In genomic region chr7:79680231-79680630, GRCm38 (mm10) we compare ENCODE assay signal across 26 mouse cellular contexts. TPM values are rescaled to one million over a fixed set of nuclear protein-coding genes. Genes with fewer than 3 reads are reported as not detected.
DNase-seq lines count a peak whose midpoint lies in the region; ATAC-seq lines count a peak whose summit lies in the region.
"Had no signal": no experiment of that assay in that cellular context is flagged by ENCODE, and none has a peak within 500 bp of the region (broad histone marks: within the 10 kb centered on the region; RNA-seq: fewer than 3 reads in every experiment).

No protein-coding gene starts in this region.

- 93% methylated on average over 2 of the region's 2 CpGs for WGBS in heart, embryonic 11.5 days (ENCODE audit: insufficient replicate concordance)
- WGBS in embryonic facial prominence, embryonic 10.5 days = 91% methylated on average over 2 of the region's 2 CpGs

- H3K4me1 ChIP-seq in heart, embryonic 11.5 days (ENCODE audit: control insufficient read depth, insufficient read depth, low read length) = no peaks in the 10 kb centered on the region
- H3K4me1 ChIP-seq in embryonic facial prominence, embryonic 10.5 days = no peaks in the 10 kb centered on the region

- peaks cover 35% of the 10 kb centered on the region for H3K36me3 ChIP-seq in heart, embryonic 11.5 days (ENCODE audit: control insufficient read depth, insufficient read depth, low read length)
- H3K36me3 ChIP-seq in embryonic facial prominence, embryonic 10.5 days (replicated peaks) = peaks cover 100% of the 10 kb centered on the region

- H3K4me2 ChIP-seq in heart, embryonic 11.5 days = no peak overlapping the region

- no peak overlapping the region for H3K9ac ChIP-seq in heart, embryonic 11.5 days (ENCODE audit: low read depth, low read length)

- no peak overlapping the region for H3K4me3 ChIP-seq in heart, embryonic 11.5 days (ENCODE audit: low read depth, low read length)
- H3K4me3 ChIP-seq in embryonic facial prominence, embryonic 10.5 days = no peak overlapping the region

- H3K27me3 ChIP-seq in heart, embryonic 11.5 days (ENCODE audit: control insufficient read depth, insufficient read depth, low read length) = no peaks in the 10 kb centered on the region
- no peaks in the 10 kb centered on the region for H3K27me3 ChIP-seq in embryonic facial prominence, embryonic 10.5 days (replicated peaks; ENCODE audit: low read depth, poor library complexity, severe bottlenecking)
- H3K27me3 ChIP-seq: CH12.LX, Patski had no signal

- DNase-seq in heart, adult 11 months = peak; percentile 8
- DNase-seq in ES-CJ7 (ENCODE audit: low read depth, low spot score) (peak; percentile 61), R1 (ENCODE audit: low read depth, low spot score) (peak; percentile 77), ZHBTc4 (ENCODE audit: low read depth, low spot score) (peak; percentile 73)
- DNase-seq in kidney, adult 8-10 months = no peak
- DNase-seq in gastrocnemius, postnatal 14 days = no peak
- DNase-seq in embryonic facial prominence, embryonic 10.5 days (ENCODE audit: low spot score) = no peak
- DNase-seq: adrenal gland, adult 2 months; adrenal gland, adult 8-10 months; adrenal gland, postnatal 10 days; adrenal gland, postnatal 14 days; adrenal gland, postnatal 25 days; adrenal gland, postnatal 36 days; B cell, adult 2 months; cerebellum, adult 11 months; cerebellum, adult 11-12 months; cerebellum, adult 18-20 months; cerebellum, adult 2 months; cerebellum, adult 8-10 months had no signal

- no peaks in the 10 kb centered on the region for H3K9me3 ChIP-seq in heart, embryonic 11.5 days (replicated peaks; ENCODE audit: control insufficient read depth, low read length)
- H3K9me3 ChIP-seq in embryonic facial prominence, embryonic 10.5 days = no peaks in the 10 kb centered on the region
- H3K9me3 ChIP-seq: G1E had no signal

- no peak for ATAC-seq in heart, embryonic 11.5 days (replicated peaks; ENCODE audit: insufficient number of reproducible peaks, low FRiP score, low TSS enrichment)
- ATAC-seq: activated CD4-positive, CD25-positive, alpha-beta regulatory T cell, adult 4 months; CD4-positive, CD25-positive, alpha-beta regulatory T cell, adult 4 months; Patski had no signal

- intact Hi-C loops in gastrocnemius, postnatal 14 days (cut with DNase I; ENCODE audit: low total_unique reads) = no loop called here

- no peak overlapping the region for H3K27ac ChIP-seq in heart, embryonic 11.5 days (ENCODE audit: low read depth, low read length)
- H3K27ac ChIP-seq in embryonic facial prominence, embryonic 10.5 days (replicated peaks) = no peak overlapping the region

RNA-seq across cellular contexts. Expression of gene Ticrr, which starts 20.2 kb away (rescaled TPM):
- 7.1 and 9.8 TPM in 2 replicates for polyA plus RNA-seq in heart, embryonic 11.5 days (2014; fragmentation: Nextera tagmentation; extraction: Ambion mirVana)
- under 1 TPM; 0.55 to 0.62 TPM for total RNA-seq in gastrocnemius, postnatal 14 days (2021)
- polyA plus RNA-seq in embryonic facial prominence, embryonic 10.5 days (2016; fragmentation: Nextera tagmentation; extraction: Ambion mirVana) = 16.4 and 16.5 TPM in 2 replicates

RNA-seq across cellular contexts. Expression of gene Kif7, which starts 35.3 kb away (rescaled TPM):
- polyA plus RNA-seq in heart, embryonic 11.5 days (2014; fragmentation: Nextera tagmentation; extraction: Ambion mirVana) = 1.9 and 2.3 TPM in 2 replicates
- total RNA-seq in gastrocnemius, postnatal 14 days (2021) = 1 to 10 TPM; 1.2 to 1.5 TPM
- 7.4 and 7.7 TPM in 2 replicates for polyA plus RNA-seq in embryonic facial prominence, embryonic 10.5 days (2016; fragmentation: Nextera tagmentation; extraction: Ambion mirVana)

RNA-seq across cellular contexts. Expression of gene Plin1, which starts 52.5 kb away (rescaled TPM):
- polyA plus RNA-seq in heart, embryonic 11.5 days (2014; fragmentation: Nextera tagmentation; extraction: Ambion mirVana) = not detected in 2 replicates
- total RNA-seq in gastrocnemius, postnatal 14 days (2021) = 1 to 10 TPM in 1 of 2 experiments, under 1 TPM in 1; 0.49 to 4.4 TPM
- polyA plus RNA-seq in embryonic facial prominence, embryonic 10.5 days (2016; fragmentation: Nextera tagmentation; extraction: Ambion mirVana) = 0.10 TPM in 1 of 2 replicates, not detected in the other
- total RNA-seq: CH12.LX had no signal
- polyA plus RNA-seq: activated CD4-positive, CD25-positive, alpha-beta regulatory T cell, adult 4 months; C2C12; CD4-positive, CD25-positive, alpha-beta regulatory T cell, adult 4 months; G1E had no signal

Comparison
In these comparisons a context has a peak if more than half of its experiments do, and no peak if none do; other contexts are left out.
1. DNase-seq: peak in heart, adult 11 months (single experiment), ES-CJ7 (single experiment), R1 (single experiment) and ZHBTc4 (single experiment); none in kidney, adult 8-10 months (0 of 2), gastrocnemius, postnatal 14 days (single experiment) and embryonic facial prominence, embryonic 10.5 days (single experiment).